Mouse (Mus musculus) C2C12 (cell line): ENCODE measurements around the gene Tnrc6c. TPM values are rescaled to one million over a fixed set of nuclear protein-coding genes. Genes with fewer than 3 reads are reported as not detected.

ENCODE experiments used
- H3K27me3 ChIP-seq: one replicate; pipeline ENCODE4 v1.6.1; 2011; ENCODE audit not compliant: control insufficient read depth, insufficient read depth, insufficient read length
- H3K36me3 ChIP-seq: one replicate; pipeline ENCODE4 v1.6.1; 2011; ENCODE audit not compliant: control insufficient read depth, insufficient read depth
- H3K4me3 ChIP-seq: one replicate; pipeline ENCODE4 v1.5.1; 2011; ENCODE audit warnings: mild to moderate bottlenecking, control low read depth; ENCODE audit not compliant: poor library complexity, insufficient read depth, severe bottlenecking
- H3K79me2 ChIP-seq: one replicate; pipeline ENCODE4 v1.6.1; 2011; ENCODE audit not compliant: control insufficient read depth, insufficient read depth
- H3K79me3 ChIP-seq: one replicate; pipeline ENCODE4 v1.6.1; 2011; ENCODE audit warnings: low read depth, control low read depth
- H3ac ChIP-seq: one replicate; pipeline ENCODE3; 2011; ENCODE audit warnings: low read depth; ENCODE audit not compliant: control insufficient read depth, insufficient read length
- CEBPB ChIP-seq: IDR thresholded peaks from one replicate; pipeline ENCODE4 v1.6.1; 2011; ENCODE audit warnings: low read depth, mild to moderate bottlenecking, control low read depth, moderate library complexity
- CTCF ChIP-seq: IDR thresholded peaks from one replicate; pipeline ENCODE4 v1.5.1; 2011; ENCODE audit not compliant: control insufficient read depth, insufficient read depth, insufficient read length
- FOSL1 ChIP-seq: IDR thresholded peaks from one replicate; pipeline ENCODE4 v1.8.0; 2011; ENCODE audit warnings: mild to moderate bottlenecking, low read length; ENCODE audit not compliant: poor library complexity, insufficient read depth, severe bottlenecking
- MAX ChIP-seq: IDR thresholded peaks from one replicate; pipeline ENCODE4 v1.6.1; 2011; ENCODE audit warnings: mild to moderate bottlenecking, control low read depth
- MYOD1 ChIP-seq: IDR thresholded peaks from one replicate; pipeline ENCODE4 v1.6.1; 2011; ENCODE audit warnings: low read depth; ENCODE audit not compliant: control insufficient read depth, insufficient read length
- MYOG ChIP-seq: IDR thresholded peaks from one replicate; pipeline ENCODE4 v1.6.1; 2011; ENCODE audit not compliant: control insufficient read depth, insufficient read length; ENCODE audit errors: extremely low read depth
- USF1 ChIP-seq: IDR thresholded peaks from one replicate; pipeline ENCODE4 v1.6.1; 2011; ENCODE audit warnings: low read depth, mild to moderate bottlenecking, control low read depth, moderate library complexity
- polyA plus RNA-seq: library from polyadenylated mRNA; unstranded; fragments of >200 nt; fragmentation: generic; extraction: Trizol; gene quantifications from one replicate; pipeline ENCODE4 v1.2.1, GENCODE M21; 2012; ENCODE audit warnings: missing spikeins

Tnrc6c gene
- polyA plus RNA-seq, 1 experiment: 6.3 TPM

DNA sequence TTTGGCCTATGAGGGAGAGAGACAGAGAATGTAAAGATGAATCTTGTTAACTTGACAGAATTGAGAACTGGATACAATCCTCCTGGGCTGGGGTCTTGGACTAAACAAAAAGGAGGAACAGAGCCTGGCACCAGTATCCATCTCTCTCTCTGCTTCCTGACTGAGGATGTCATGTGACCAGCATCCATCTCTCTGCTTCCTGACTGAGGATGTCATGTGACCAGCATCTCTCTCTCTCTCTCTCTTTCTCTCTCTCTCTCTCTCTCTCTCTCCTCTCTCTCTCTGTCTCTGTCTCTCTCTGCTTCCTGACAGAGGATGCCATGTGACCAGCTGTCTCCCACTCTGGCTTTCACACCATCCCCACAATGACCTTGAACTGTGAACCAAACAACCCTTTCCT, 43.5 kb upstream of the Tnrc6c start:
- no peaks in the 10 kb centered on the region for H3K36me3 ChIP-seq
- no peak overlapping the region for H3ac ChIP-seq
- no peak overlapping the region for H3K4me3 ChIP-seq
- peaks cover 7% of the 10 kb centered on the region for H3K27me3 ChIP-seq
- no peaks in the 10 kb centered on the region for H3K79me3 ChIP-seq
- no peaks in the 10 kb centered on the region for H3K79me2 ChIP-seq
- TF ChIP-seq FOSL1 (no peak), MYOD1 (no peak), USF1 (no peak), CEBPB (no peak), MYOG (no peak), MAX (no peak), CTCF (no peak)

DNA sequence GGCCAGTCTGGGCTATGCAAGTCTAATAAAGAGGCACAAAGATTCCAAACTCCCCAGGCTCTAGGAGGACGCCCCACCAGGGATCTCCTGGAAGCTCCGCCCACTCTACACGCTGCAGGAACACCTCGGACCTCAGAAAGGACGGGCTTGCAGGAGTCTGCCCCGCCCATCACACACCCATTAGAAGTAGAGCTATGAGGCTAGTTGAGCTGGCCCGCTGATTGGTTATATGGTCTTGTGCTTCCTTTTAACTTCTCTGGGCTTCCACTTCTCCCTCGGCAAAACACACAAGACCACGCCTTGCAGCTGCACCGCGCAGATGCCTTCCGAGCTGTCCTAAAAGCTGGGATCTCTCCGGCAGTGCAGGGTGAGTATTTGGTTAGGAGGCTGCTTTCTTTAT, 43.0 kb upstream of the Tnrc6c start:
- Histone ChIP-seq H3ac (no peak overlapping the region), H3K4me3 (no peak overlapping the region), H3K27me3 (peaks cover 10% of the 10 kb centered on the region), H3K79me2 (no peaks in the 10 kb centered on the region), H3K36me3 (no peaks in the 10 kb centered on the region), H3K79me3 (no peaks in the 10 kb centered on the region)
- TF ChIP-seq MYOD1 (no peak), FOSL1 (no peak), MAX (no peak), USF1 (no peak), MYOG (no peak), CEBPB (no peak), CTCF (no peak)

DNA sequence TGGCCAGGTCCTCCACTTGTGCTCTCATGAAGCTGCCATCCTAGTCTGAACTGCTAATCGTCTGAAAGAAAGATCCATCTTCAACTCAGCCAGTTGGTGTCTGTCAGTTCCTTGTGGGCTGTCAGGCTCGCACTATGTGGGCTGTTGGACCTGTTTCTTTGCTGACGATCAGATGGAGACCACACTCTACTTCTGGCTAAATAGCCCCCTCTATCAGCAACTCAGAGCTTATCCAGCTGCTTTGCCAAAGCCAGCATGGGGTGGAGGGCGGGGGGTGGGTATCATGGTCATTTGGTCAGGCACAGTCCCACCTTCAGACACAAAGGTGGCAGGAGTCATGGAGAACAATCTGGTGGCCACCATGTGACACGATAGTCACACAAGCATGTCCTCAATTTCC, 42.2 kb upstream of the Tnrc6c start:
- Histone ChIP-seq H3K79me2 (no peaks in the 10 kb centered on the region), H3ac (no peak overlapping the region), H3K27me3 (peaks cover 10% of the 10 kb centered on the region), H3K4me3 (no peak overlapping the region), H3K79me3 (no peaks in the 10 kb centered on the region), H3K36me3 (no peaks in the 10 kb centered on the region)
- TF ChIP-seq CEBPB (no peak), MAX (no peak), USF1 (no peak), MYOG (no peak), FOSL1 (no peak), MYOD1 (no peak), CTCF (no peak)

DNA sequence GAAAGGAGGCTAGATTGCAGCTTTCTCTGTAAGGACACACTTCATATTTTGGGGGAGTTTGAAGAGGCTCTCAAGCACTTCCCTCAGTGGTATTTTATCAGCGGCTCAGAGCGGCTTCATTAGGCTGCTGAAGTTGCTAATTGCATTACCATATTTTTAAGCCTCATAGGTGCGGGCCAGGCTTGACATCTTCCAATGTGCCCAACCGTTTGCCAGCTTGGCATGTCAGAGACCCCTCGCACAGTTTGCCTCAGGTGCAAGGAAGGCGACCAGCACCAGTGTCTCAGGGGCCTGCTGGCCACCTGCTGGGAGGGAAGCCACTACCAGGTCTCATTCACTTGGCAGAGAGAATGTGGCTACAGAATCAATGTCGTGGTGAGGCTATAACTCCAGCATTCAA, 41.2 kb upstream of the Tnrc6c start:
- TF ChIP-seq FOSL1 (no peak), MAX (no peak), MYOG (no peak), CEBPB (no peak), CTCF (no peak), MYOD1 (no peak), USF1 (no peak)
- H3K4me3 ChIP-seq: no peak overlapping the region
- no peaks in the 10 kb centered on the region for H3K79me3 ChIP-seq
- peaks cover 13% of the 10 kb centered on the region for H3K27me3 ChIP-seq
- no peak overlapping the region for H3ac ChIP-seq
- no peaks in the 10 kb centered on the region for H3K79me2 ChIP-seq
- no peaks in the 10 kb centered on the region for H3K36me3 ChIP-seq

DNA sequence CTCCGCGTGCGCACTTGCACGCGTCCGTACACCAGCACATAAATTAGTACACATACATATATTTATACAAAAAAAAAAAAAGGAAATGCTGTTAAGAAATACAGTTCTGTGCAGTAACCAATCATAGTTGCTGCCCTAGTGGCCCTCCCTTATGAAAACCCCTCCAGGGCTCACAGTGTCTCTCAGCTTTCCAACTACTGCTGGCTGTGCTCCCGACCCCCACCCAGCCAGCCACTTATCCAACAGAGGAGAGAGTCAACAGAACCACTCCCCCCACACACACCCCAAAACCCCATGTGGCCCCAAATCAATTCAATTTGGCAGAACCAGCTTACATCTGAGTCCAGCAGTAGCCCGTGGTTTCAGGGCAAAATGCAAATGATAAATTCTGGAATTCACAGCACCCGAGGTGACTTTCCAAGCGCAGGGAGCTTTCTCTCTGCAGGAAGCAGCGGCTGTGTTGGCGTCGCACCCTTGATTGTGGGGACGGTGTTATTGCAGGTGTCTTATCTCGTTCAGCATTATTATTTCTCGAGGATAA, 36.7 kb upstream of the Tnrc6c start:
- Histone ChIP-seq H3K79me2 (no peaks in the 10 kb centered on the region), H3K36me3 (no peaks in the 10 kb centered on the region), H3ac (no peak overlapping the region), H3K27me3 (peaks cover 13% of the 10 kb centered on the region), H3K79me3 (no peaks in the 10 kb centered on the region), H3K4me3 (no peak overlapping the region)
- no peak for TF ChIP-seq MYOD1
- TF ChIP-seq CTCF: no peak
- TF ChIP-seq FOSL1: no peak
- TF ChIP-seq CEBPB: no peak
- no peak for TF ChIP-seq MAX
- no peak for TF ChIP-seq MYOG
- no peak for TF ChIP-seq USF1

DNA sequence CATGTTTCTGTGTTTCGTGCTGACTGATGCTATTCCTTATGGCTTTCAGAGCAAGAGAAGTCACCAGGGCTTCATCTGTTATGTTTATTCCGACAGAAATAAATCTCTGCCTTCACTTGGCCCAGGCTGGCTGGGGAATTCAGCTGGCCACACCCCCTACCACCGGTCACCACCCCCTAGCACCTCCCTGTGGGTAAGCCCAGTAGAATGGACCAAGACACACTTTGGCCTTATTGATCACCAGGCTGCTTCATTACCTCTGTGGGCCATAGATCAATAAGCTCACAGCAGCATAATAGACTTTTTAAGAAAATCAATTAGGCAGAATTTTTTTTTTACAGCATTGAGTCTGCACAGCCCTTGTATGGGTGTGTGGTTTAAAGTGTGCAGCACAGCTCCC, 35.9 kb upstream of the Tnrc6c start:
- Histone ChIP-seq H3K79me3 (no peaks in the 10 kb centered on the region), H3K27me3 (peaks cover 13% of the 10 kb centered on the region), H3K79me2 (no peaks in the 10 kb centered on the region), H3ac (no peak overlapping the region), H3K4me3 (no peak overlapping the region), H3K36me3 (no peaks in the 10 kb centered on the region)
- TF ChIP-seq MYOD1 (no peak), CTCF (no peak), USF1 (no peak), CEBPB (no peak), FOSL1 (no peak), MAX (no peak), MYOG (no peak)
